Mouse (Mus musculus) forebrain, embryonic 11.5 days (tissue): ENCODE results near the gene Armc7. TPM values are rescaled to one million over a fixed set of nuclear protein-coding genes. Genes with fewer than 3 reads are reported as not detected.

ENCODE experiments used
- ATAC-seq: fragments of 200-750 bp; cut with Nextera tagmentation; replicated peaks from 2 replicates; pipeline ENCODE4 v1.8.0; 2017; ENCODE audit warnings: moderate TSS enrichment; ENCODE audit not compliant: low FRiP score
- DNase-seq: peaks from one replicate; pipeline ENCODE4 v3.0.0-alpha.2; 2017; ENCODE audit warnings: low spot score
- H3K27ac ChIP-seq: fragments of 300-500 bp; sonication (generic); 2 replicates; pipeline ENCODE4 v1.5.1; 2014; ENCODE audit warnings: low read depth, low read length
- H3K27me3 ChIP-seq: fragments of 300-500 bp; sonication (generic); 2 replicates; pipeline ENCODE4 v1.6.1; 2014; ENCODE audit warnings: mild to moderate bottlenecking, low read length, mixed read lengths; ENCODE audit not compliant: control insufficient read depth, insufficient read depth
- H3K36me3 ChIP-seq: fragments of 300-500 bp; sonication (generic); 2 replicates; pipeline ENCODE4 v1.6.1; 2014; ENCODE audit warnings: mild to moderate bottlenecking, low read length, moderate library complexity, mixed read lengths; ENCODE audit not compliant: control insufficient read depth, insufficient read depth
- H3K4me1 ChIP-seq: fragments of 300-500 bp; sonication (generic); replicated peaks from 2 replicates; pipeline ENCODE4 v1.6.1; 2014; ENCODE audit warnings: low read length, mixed read lengths; ENCODE audit not compliant: control insufficient read depth, insufficient read depth
- H3K4me2 ChIP-seq: fragments of 300-500 bp; sonication (generic); 2 replicates; pipeline ENCODE4 v1.6.1; 2014; ENCODE audit warnings: low read depth, mild to moderate bottlenecking, low read length, moderate library complexity, mixed read lengths; ENCODE audit not compliant: severe bottlenecking
- H3K4me3 ChIP-seq: fragments of 300-500 bp; sonication (generic); 2 replicates; pipeline ENCODE4 v1.5.1; 2014; ENCODE audit warnings: low read depth, low read length
- H3K9ac ChIP-seq: fragments of 300-500 bp; sonication (generic); 2 replicates; pipeline ENCODE4 v1.6.1; 2014; ENCODE audit warnings: low read length
- H3K9me3 ChIP-seq: fragments of 300-500 bp; sonication (generic); 2 replicates; pipeline ENCODE4 v1.6.1; 2016; ENCODE audit warnings: low read length, mixed read lengths; ENCODE audit not compliant: control insufficient read depth
- WGBS: fragments of 180-500 bp; shearing (Covaris S2); extraction: QIAGEN DNeasy Blood & Tissue Kit; methylation state at CpG from one replicate; pipeline ENCODE4 v1.1.7; 2014; 5-methylcytosine and 5-hydroxymethylcytosine counted together
- polyA plus RNA-seq: library from polyadenylated mRNA; unstranded; fragments of >200 nt; fragmentation: Nextera tagmentation; extraction: Ambion mirVana; gene quantifications from 2 replicates; pipeline ENCODE4 v1.2.1, GENCODE M21; 2014

The Armc7 gene
- polyA plus RNA-seq, 1 experiment from 2014 or later = 8.9 TPM

DNA sequence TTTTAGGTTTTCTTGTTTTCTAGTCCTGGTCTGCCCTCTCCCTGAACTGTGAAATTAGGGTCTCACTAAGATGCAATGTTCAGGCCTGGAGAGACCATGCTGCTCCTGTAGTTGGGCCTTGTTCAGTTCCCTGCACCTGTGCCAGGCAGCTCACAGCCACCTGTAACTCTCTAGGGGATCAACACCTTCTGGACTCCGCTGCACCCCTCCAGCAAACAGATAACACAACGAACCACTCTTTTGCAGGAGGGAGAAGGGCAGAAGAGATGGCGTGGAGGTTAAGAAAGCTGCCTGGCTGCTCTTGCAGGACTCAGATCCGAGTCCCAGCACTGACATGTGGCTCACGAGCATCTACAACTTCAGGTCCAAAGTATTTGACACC, 35.0 kb downstream of the Armc7 start:
- 59% methylated on average over 5 of the region's 5 CpGs for WGBS
- no peak for DNase-seq

DNA sequence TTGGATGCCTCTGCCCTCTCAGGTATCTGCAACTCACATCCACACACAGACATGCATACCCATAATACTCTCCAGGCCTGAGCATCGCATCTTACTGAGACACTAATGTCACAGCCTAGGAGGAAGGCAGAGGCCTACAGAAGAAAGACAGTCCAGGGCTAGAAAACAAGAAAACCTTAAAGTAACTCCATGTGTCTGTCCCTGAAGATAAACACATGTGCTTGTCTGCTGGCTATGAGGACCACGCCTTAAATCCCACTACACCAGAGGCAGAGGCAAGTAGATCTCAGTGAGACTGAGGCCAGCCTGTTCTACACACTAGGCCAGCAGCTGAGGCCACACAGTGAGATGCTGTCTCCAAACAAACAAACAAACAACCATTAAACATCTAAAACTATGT, 35.7 kb downstream of the Armc7 start:
- H3K4me2 ChIP-seq = peak overlapping the region; percentile 87
- DNase-seq = no peak
- H3K27me3 ChIP-seq = no peaks in the 10 kb centered on the region
- H3K27ac ChIP-seq = no peak overlapping the region
- peaks cover 26% of the 10 kb centered on the region for H3K4me1 ChIP-seq
- peak overlapping the region; percentile 99 for H3K4me3 ChIP-seq
- no peaks in the 10 kb centered on the region for H3K36me3 ChIP-seq
- ATAC-seq = no peak
- H3K9me3 ChIP-seq = no peaks in the 10 kb centered on the region
- 69% methylated on average over 2 of the region's 2 CpGs for WGBS
- H3K9ac ChIP-seq = peak overlapping the region; percentile 96; the same call in 1 of the 2 replicates

More for the DNA sequence above, 35.0 kb downstream of the Armc7 start:
- H3K4me3 ChIP-seq = peak overlapping the region; percentile 99; the same call in 1 of the 2 replicates
- H3K9ac ChIP-seq = no peak overlapping the region
- H3K9me3 ChIP-seq = no peaks in the 10 kb centered on the region
- H3K27me3 ChIP-seq = no peaks in the 10 kb centered on the region
- no peak for ATAC-seq
- peaks cover 26% of the 10 kb centered on the region for H3K4me1 ChIP-seq
- H3K4me2 ChIP-seq = peak overlapping the region; percentile 87
- 0 out of 2 replicates have a peak overlapping the region, but pooled peaks have one; percentile 32 for H3K27ac ChIP-seq
- no peaks in the 10 kb centered on the region for H3K36me3 ChIP-seq

DNA sequence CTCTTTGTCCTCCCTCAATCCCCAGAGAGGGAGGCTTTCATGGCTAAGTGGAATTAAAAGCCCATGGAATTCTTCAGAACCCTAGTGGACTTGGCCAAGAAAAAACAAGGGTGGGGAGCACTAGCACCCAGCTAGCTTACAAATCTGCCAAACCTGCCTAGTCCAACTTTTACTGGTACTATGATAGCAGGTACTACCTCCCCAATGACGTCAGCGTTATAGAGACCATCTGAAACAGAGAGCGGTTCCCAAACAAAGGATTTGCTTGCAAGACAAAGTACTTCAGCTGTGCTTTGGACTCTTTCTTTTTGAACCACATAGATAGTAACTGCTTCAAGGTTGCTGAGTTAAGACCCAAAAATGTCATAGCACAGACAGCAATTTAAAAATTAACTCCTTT, 36.5 kb downstream of the Armc7 start:
- Histone ChIP-seq H3K4me2 (peak overlapping the region; percentile 87), H3K4me1 (peaks cover 24% of the 10 kb centered on the region), H3K9me3 (no peaks in the 10 kb centered on the region), H3K36me3 (no peaks in the 10 kb centered on the region), H3K27ac (no peak overlapping the region), H3K9ac (peak overlapping the region; percentile 96), H3K4me3 (peak overlapping the region; percentile 99), H3K27me3 (no peaks in the 10 kb centered on the region)
- DNase-seq (no peak), ATAC-seq (no peak)
- 44% methylated on average over 3 of the region's 3 CpGs for WGBS

DNA sequence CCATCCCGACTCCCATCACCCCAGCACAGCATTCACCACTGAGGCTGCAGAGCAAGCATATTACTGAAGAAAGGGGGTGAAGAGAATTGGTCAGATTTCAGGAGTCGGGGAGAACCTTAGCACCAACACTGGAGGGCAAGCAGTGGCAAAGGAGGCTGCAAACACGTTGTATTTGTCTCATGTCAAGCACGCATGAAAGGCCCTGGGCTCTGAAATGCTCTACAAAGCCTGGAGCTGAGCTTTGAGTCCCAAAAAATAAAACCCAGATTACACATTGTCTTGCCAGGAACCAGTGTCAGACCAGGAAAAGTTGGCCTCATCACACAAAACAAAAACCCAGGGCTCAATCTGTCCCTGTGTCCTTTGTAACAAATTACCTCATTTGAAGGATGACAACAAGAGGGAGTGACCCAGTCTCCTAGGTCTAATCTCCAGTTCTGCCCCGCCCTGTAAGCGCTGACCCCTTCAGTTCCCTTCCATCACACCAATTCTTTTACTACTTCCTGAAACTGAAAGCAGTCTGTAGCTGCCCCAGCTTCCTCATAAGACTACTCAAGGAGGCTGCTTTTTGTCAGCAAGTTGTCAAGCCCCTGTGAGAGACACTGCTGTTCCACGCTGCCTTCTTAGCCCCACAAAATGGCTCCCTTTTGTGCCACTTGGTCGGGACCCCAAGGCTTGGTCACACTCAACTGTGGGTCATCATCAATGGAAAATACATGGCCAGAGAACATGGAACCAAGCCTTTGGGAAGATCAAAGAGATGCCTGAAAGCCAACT, 37.1 kb downstream of the Armc7 start:
- Histone ChIP-seq H3K27ac (peak overlapping the region; percentile 81; the same call in 1 of the 2 replicates), H3K27me3 (no peaks in the 10 kb centered on the region), H3K4me1 (peaks cover 24% of the 10 kb centered on the region), H3K9ac (peak overlapping the region; percentile 96), H3K9me3 (no peaks in the 10 kb centered on the region), H3K36me3 (no peaks in the 10 kb centered on the region), H3K4me3 (peak overlapping the region; percentile 99), H3K4me2 (peak overlapping the region; percentile 87)
- DNase-seq (no peak), ATAC-seq (no peak)
- 19% methylated on average over 8 of the region's 8 CpGs for WGBS

DNA sequence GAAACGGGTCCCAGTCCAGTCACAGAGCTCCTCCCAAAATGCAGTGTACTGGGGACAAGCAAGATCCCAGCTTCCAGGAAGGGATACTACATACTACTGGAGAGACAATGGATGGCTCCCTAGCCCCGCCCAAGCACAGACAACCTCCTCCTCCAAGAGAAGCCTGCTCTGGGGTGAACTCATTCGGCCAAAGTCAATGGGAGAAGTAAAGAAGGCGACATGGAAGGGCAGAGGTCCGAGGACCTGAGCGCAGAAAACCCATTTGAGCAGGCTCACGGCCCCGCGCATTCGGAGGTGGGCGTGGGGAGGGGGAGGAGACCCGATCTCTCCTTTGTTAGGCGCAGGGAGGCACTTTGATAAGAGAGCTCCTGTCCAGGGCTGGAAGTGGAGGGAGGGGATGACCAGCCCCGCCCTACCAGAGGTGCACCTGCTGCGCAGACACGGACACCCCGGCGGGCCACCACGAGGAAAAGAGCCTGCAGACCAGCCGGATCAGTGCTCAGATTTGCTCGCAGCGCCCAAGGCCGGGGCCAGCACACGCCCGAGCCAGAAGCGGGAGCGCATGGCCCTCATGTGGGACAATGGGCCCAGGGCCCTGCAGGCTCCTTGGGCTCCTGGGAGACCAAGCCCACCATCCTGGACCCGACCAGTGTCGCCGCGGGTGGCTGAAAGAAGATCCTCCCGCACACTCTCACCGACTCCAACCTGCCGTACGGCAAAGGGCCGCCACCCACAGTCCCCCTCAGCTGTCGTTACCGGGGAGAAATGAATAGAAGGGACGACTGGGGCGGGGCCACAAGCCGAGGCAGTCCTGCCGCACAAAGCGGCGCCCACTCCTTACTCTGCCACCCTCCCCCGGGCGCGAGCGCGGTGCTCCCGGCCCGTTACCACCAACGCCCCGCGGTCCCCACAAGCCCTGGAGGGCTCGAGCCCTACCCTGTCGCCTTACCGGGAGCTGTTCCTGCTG, 38.1 kb downstream of the Armc7 start:
- Histone ChIP-seq H3K4me1 (peaks cover 18% of the 10 kb centered on the region), H3K4me3 (peak overlapping the region; percentile 99), H3K27ac (peak overlapping the region; percentile 81), H3K4me2 (peak overlapping the region; percentile 87), H3K27me3 (no peaks in the 10 kb centered on the region), H3K36me3 (no peaks in the 10 kb centered on the region), H3K9ac (peak overlapping the region; percentile 96), H3K9me3 (no peaks in the 10 kb centered on the region)
- under 1% methylated on average over 57 of the region's 57 CpGs for WGBS
- ATAC-seq (peak; percentile 60), DNase-seq (peak; percentile 82)

DNA sequence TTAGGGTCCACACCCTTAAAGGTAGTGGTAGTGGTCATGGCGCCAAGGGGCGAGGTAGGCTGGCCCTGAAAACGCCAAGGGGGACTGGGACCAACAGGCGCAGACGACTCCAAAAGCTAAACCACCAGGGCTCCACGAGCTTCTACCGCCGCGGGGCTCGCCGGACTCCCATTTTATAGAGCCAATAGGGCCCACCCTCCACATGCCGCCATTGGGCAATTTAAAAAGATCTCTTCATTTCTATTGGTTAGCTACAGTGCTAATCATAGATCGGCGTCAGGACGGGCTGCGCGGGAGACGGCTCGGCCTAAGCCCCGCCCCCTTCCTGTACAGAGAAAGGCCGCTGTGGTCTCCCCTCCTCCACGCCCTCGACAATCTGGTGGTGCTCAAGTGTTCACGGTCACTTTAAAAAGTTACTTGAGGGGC, 38.8 kb downstream of the Armc7 start, which contains the start of gene Jpt1:
Gene Jpt1, minus strand, starts transcription at position 150 of the 426 bp plus-strand sequence.
- Histone ChIP-seq H3K36me3 (no peaks in the 10 kb centered on the region), H3K4me3 (peak within 1 kb of the TSS; percentile 99), H3K27me3 (no peaks in the 10 kb centered on the region), H3K4me2 (peak within 1 kb of the TSS; percentile 87), H3K4me1 (peaks cover 18% of the 10 kb centered on the region), H3K9me3 (no peaks in the 10 kb centered on the region), H3K27ac (peak within 1 kb of the TSS; percentile 81), H3K9ac (peak within 1 kb of the TSS; percentile 96)
- peak; percentile 97 for DNase-seq
- 0% methylated on average over 24 of the region's 24 CpGs for WGBS
- peak; percentile 98 for ATAC-seq

DNA sequence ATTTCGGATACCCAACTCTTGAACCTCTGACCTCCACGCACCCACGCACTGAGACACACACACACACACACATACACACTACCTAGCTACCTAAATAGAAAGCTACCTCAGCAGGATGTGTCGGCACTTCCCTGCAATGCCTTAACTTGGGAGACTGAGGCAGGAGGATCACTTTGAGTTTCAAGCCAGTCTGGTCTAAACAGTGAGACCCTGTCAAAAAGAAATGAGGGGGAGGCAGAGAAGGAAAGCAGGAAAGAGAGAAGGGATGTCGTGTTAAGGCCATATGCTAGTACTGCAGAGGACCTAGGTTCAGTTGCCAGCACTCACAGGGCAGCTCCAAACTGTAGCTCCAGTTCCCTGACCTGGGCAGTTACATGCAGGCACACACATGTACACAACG, 39.6 kb downstream of the Armc7 start:
- H3K9me3 ChIP-seq = no peaks in the 10 kb centered on the region
- ATAC-seq = no peak
- H3K4me2 ChIP-seq = no peak overlapping the region
- H3K27me3 ChIP-seq = no peaks in the 10 kb centered on the region
- no peak overlapping the region for H3K9ac ChIP-seq
- DNase-seq = no peak
- H3K27ac ChIP-seq = no peak overlapping the region
- WGBS = 75% methylated on average over 6 of the region's 6 CpGs
- H3K36me3 ChIP-seq = no peaks in the 10 kb centered on the region
- no peak overlapping the region for H3K4me3 ChIP-seq
- H3K4me1 ChIP-seq = peaks cover 17% of the 10 kb centered on the region

DNA sequence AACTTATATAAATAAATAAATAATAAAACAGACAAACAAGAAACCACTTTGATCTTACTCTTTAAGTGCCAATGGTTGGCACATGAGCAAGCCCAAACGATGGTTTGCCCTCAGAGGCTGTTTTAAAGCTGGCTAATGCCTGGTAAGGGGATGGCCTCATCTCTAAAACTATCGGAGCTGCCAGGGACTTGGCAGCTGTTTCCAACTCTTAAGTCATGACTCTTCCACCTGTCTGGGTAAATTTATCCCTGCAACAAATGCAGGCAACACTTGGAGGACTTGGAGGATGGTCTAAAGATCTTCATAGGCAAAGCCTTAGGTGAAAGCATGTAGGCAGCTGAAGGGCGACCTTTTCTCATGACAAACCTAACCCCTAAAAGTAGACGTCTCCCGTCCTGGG, 41.5 kb downstream of the Armc7 start:
- no peaks in the 10 kb centered on the region for H3K36me3 ChIP-seq
- ATAC-seq (no peak), DNase-seq (no peak)
- H3K9ac ChIP-seq = no peak overlapping the region
- H3K9me3 ChIP-seq = no peaks in the 10 kb centered on the region
- H3K27ac ChIP-seq = no peak overlapping the region
- H3K27me3 ChIP-seq = no peaks in the 10 kb centered on the region
- H3K4me1 ChIP-seq = 0 out of 2 replicates have a peak, but pooled peaks cover 2% of the 10 kb centered on the region
- no peak overlapping the region for H3K4me2 ChIP-seq
- H3K4me3 ChIP-seq = no peak overlapping the region
- WGBS = 85% methylated on average over 5 of the region's 5 CpGs
